Mouse (Mus musculus) liver, adult 2 months (tissue): ENCODE results near the gene Sec11a. TPM values are rescaled to one million over a fixed set of nuclear protein-coding genes. Genes with fewer than 3 reads are reported as not detected.

Source experiments
- DNase-seq: peaks from one replicate; pipeline ENCODE4 v3.0.0-alpha.2; 2011; ENCODE audit warnings: low read depth, low spot score; ENCODE audit errors: extremely low read depth
- H3K27ac ChIP-seq: fragments of 200-500 bp; replicated peaks from 2 replicates; pipeline ENCODE4 v1.5.1; 2012; ENCODE audit warnings: low read depth, mild to moderate bottlenecking, control low read depth, inconsistent platforms, low read length; ENCODE audit not compliant: insufficient read depth
- H3K27me3 ChIP-seq: fragments of 200-500 bp; 2 replicates; pipeline ENCODE4 v1.6.1; 2012; ENCODE audit warnings: mild to moderate bottlenecking, moderate library complexity, low read length, inconsistent platforms; ENCODE audit not compliant: control insufficient read depth, insufficient read depth
- H3K36me3 ChIP-seq: fragments of 200-500 bp; 2 replicates; pipeline ENCODE4 v1.6.1; 2012; ENCODE audit warnings: low read length, inconsistent platforms; ENCODE audit not compliant: control insufficient read depth, insufficient read depth
- H3K4me1 ChIP-seq: fragments of 200-500 bp; 2 replicates; pipeline ENCODE4 v1.6.1; 2011; ENCODE audit warnings: low read length; ENCODE audit not compliant: control insufficient read depth, insufficient read depth
- H3K4me3 ChIP-seq: fragments of 200-500 bp; 2 replicates; pipeline ENCODE4 v1.5.1; 2011; ENCODE audit warnings: low read depth, mild to moderate bottlenecking, control low read depth, low read length, moderate library complexity; ENCODE audit not compliant: insufficient read depth
- H3K79me2 ChIP-seq: fragments of 200-500 bp; 2 replicates; pipeline ENCODE4 v1.6.1; 2012; ENCODE audit warnings: inconsistent platforms, mild to moderate bottlenecking, low read length, moderate library complexity; ENCODE audit not compliant: control insufficient read depth, insufficient read depth
- H3K9ac ChIP-seq: fragments of 200-500 bp; 2 replicates; pipeline ENCODE4 v1.6.1; 2012; ENCODE audit warnings: low read depth, mild to moderate bottlenecking, control low read depth, inconsistent platforms, low read length
- CTCF ChIP-seq: fragments of 200-500 bp; IDR thresholded peaks from 2 replicates; pipeline ENCODE4 v1.5.1; 2011; ENCODE audit warnings: low read depth, low read length, control low read depth
- POLR2A ChIP-seq: fragments of 200-500 bp; IDR thresholded peaks from 2 replicates; pipeline ENCODE4 v1.6.1; 2011; ENCODE audit warnings: low read length, control low read depth; ENCODE audit not compliant: insufficient read depth; ENCODE audit errors: extremely low read depth
- WGBS: fragments of 180-500 bp; shearing (Covaris S2); methylation state at CpG from one replicate; pipeline ENCODE4 v1.1.7; 2018; 5-methylcytosine and 5-hydroxymethylcytosine counted together
- polyA plus RNA-seq: library from polyadenylated mRNA; depleted of rRNA; stranded (reverse); fragments of >200 nt; gene quantifications from 2 replicates; pipeline ENCODE4 v1.2.3, GENCODE M21; 2012
- total RNA-seq: library from RNA; depleted of rRNA; stranded (reverse); fragments of >200 nt; gene quantifications from 2 replicates; pipeline ENCODE4 v1.2.3, GENCODE M21; 2014

The Sec11a gene
- total and polyA plus RNA-seq, 2 experiments, result 64.6 to 103 TPM

- no peak for DNase-seq
- H3K27me3 ChIP-seq, result no peaks in the 10 kb centered on the region
- peaks cover 12% of the 10 kb centered on the region for H3K4me1 ChIP-seq
- H3K36me3 ChIP-seq, result no peaks in the 10 kb centered on the region
- H3K79me2 ChIP-seq, result no peaks in the 10 kb centered on the region
- no peak for TF ChIP-seq POLR2A
- no peak for TF ChIP-seq CTCF
- H3K4me3 ChIP-seq, result no peak overlapping the region
- H3K27ac ChIP-seq, result no peak overlapping the region
- WGBS, result 98% methylated on average over 5 of the region's 5 CpGs
- H3K9ac ChIP-seq, result no peak overlapping the region
These were observed 24.5 kb upstream of the Sec11a start for GRCm38 (mm10) chr7:80972082-80972481.

- peak overlapping the region; percentile 95 for H3K27ac ChIP-seq
- no peaks in the 10 kb centered on the region for H3K79me2 ChIP-seq
- peaks cover 12% of the 10 kb centered on the region for H3K4me1 ChIP-seq
- 92% methylated on average over 2 of the region's 2 CpGs for WGBS
- no peak overlapping the region for H3K4me3 ChIP-seq
- no peaks in the 10 kb centered on the region for H3K36me3 ChIP-seq
- peak; percentile 37 for DNase-seq
- TF ChIP-seq POLR2A (no peak), CTCF (no peak)
- H3K9ac ChIP-seq, result no peak overlapping the region
- H3K27me3 ChIP-seq, result no peaks in the 10 kb centered on the region
These were observed 23.8 kb upstream of the Sec11a start for GRCm38 (mm10) chr7:80971419-80971818.

- no peaks in the 10 kb centered on the region for H3K36me3 ChIP-seq
- WGBS, result 13% methylated on average over 3 of the region's 3 CpGs
These were observed 23.3 kb upstream of the Sec11a start for GRCm38 (mm10) chr7:80970913-80971312.

GRCm38 (mm10) chr7:80962799-80963198, 15.2 kb upstream of the Sec11a start:
- Histone ChIP-seq H3K27ac (no peak overlapping the region), H3K36me3 (no peaks in the 10 kb centered on the region), H3K27me3 (no peaks in the 10 kb centered on the region), H3K9ac (no peak overlapping the region), H3K79me2 (no peaks in the 10 kb centered on the region), H3K4me1 (no peaks in the 10 kb centered on the region), H3K4me3 (no peak overlapping the region)
- DNase-seq, result no peak
- 83% methylated on average over 6 of the region's 6 CpGs for WGBS
- TF ChIP-seq POLR2A (no peak), CTCF (no peak)

More at GRCm38 (mm10) chr7:80970913-80971312, 23.3 kb upstream of the Sec11a start:
- Histone ChIP-seq H3K9ac (no peak overlapping the region), H3K27me3 (no peaks in the 10 kb centered on the region), H3K27ac (peak overlapping the region; percentile 95), H3K4me3 (no peak overlapping the region), H3K79me2 (no peaks in the 10 kb centered on the region), H3K4me1 (peaks cover 12% of the 10 kb centered on the region)
- TF ChIP-seq POLR2A, result no peak
- no peak for TF ChIP-seq CTCF
- peak; percentile 99 for DNase-seq

DNA sequence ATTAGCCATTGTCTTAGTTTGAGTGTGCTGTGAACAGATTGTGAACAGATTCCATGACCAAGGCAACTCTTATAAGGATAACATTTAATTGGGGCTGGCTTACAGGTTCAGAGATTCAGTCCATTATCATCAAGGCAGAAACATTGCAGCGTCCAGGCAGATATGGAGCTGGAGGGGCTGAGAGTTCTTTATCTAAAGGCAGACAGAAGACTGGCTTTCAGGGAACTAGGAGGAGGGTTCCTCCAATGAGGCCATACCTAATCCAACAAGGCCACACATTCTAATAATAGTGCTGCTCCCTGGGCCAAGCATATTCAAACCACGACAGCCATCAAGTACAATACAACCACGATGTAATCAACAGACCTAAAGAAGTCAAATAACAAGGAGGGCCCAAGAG, 11.4 kb upstream of the Sec11a start:
- no peaks in the 10 kb centered on the region for H3K27me3 ChIP-seq
- DNase-seq, result no peak
- no peaks in the 10 kb centered on the region for H3K4me1 ChIP-seq
- no peaks in the 10 kb centered on the region for H3K79me2 ChIP-seq
- no peak overlapping the region for H3K27ac ChIP-seq
- H3K36me3 ChIP-seq, result no peaks in the 10 kb centered on the region
- WGBS, result 84% methylated on average over 3 of the region's 3 CpGs
- H3K9ac ChIP-seq, result no peak overlapping the region
- TF ChIP-seq CTCF (no peak), POLR2A (no peak)
- no peak overlapping the region for H3K4me3 ChIP-seq

GRCm38 (mm10) chr7:80956891-80957290, 9.3 kb upstream of the Sec11a start:
- no peaks in the 10 kb centered on the region for H3K27me3 ChIP-seq
- no peak overlapping the region for H3K9ac ChIP-seq
- H3K4me1 ChIP-seq, result peaks cover 8% of the 10 kb centered on the region
- DNase-seq, result no peak
- H3K4me3 ChIP-seq, result no peak overlapping the region
- H3K27ac ChIP-seq, result no peak overlapping the region
- no peak for TF ChIP-seq CTCF
- no peak for TF ChIP-seq POLR2A
- H3K36me3 ChIP-seq, result no peaks in the 10 kb centered on the region
- WGBS, result 92% methylated on average over 2 of the region's 2 CpGs
- H3K79me2 ChIP-seq, result no peaks in the 10 kb centered on the region
